Mouse (Mus musculus) retina, postnatal 1 day (tissue): ENCODE results near the gene Vasn.

Experiments
- DNase-seq: peaks from one replicate; pipeline ENCODE4 v3.0.0-alpha.2; 2012

Vasn gene

GRCm38 (mm10) chr16:4607818-4608531, 31.8 kb upstream of the Vasn start:
- peak; percentile 84 for DNase-seq

- DNase-seq: peak; percentile 32
Observed at GRCm38 (mm10) chr16:4608532-4609059, 31.1 kb upstream of the Vasn start.

GRCm38 (mm10) chr16:4611193-4611592, 28.5 kb upstream of the Vasn start:
- DNase-seq: no peak

GRCm38 (mm10) chr16:4611676-4612075, 28.1 kb upstream of the Vasn start:
- DNase-seq: no peak

- DNase-seq: no peak
Observed at GRCm38 (mm10) chr16:4613736-4614135, 26.0 kb upstream of the Vasn start.

GRCm38 (mm10) chr16:4614639-4615038, 25.1 kb upstream of the Vasn start:
- DNase-seq: no peak

- DNase-seq: no peak
Observed at GRCm38 (mm10) chr16:4615297-4615696, 24.4 kb upstream of the Vasn start.

GRCm38 (mm10) chr16:4616829-4617228, 22.9 kb upstream of the Vasn start:
- DNase-seq: no peak

GRCm38 (mm10) chr16:4624074-4624473, 15.7 kb upstream of the Vasn start:
- DNase-seq: no peak

- peak; percentile 93 for DNase-seq
Observed at GRCm38 (mm10) chr16:4624481-4625110, 15.1 kb upstream of the Vasn start, which contains the start of gene Pam16. TSS of gene Pam16 (minus strand) at chr16:4624988.

- no peak for DNase-seq
Observed at GRCm38 (mm10) chr16:4627105-4627504, 12.6 kb upstream of the Vasn start.

- DNase-seq: no peak
Observed at GRCm38 (mm10) chr16:4628898-4629419, 10.8 kb upstream of the Vasn start.

- peak; percentile 81 for DNase-seq
Observed at GRCm38 (mm10) chr16:4629950-4630349, 9.8 kb upstream of the Vasn start.

GRCm38 (mm10) chr16:4632050-4632449, 7.7 kb upstream of the Vasn start:
- DNase-seq: no peak

GRCm38 (mm10) chr16:4633661-4634060, 6.1 kb upstream of the Vasn start:
- no peak for DNase-seq

- DNase-seq: no peak
Observed at GRCm38 (mm10) chr16:4634681-4635080, 5.1 kb upstream of the Vasn start.

- no peak for DNase-seq
Observed at GRCm38 (mm10) chr16:4635760-4636159, 4.0 kb upstream of the Vasn start.

- no peak for DNase-seq
Observed at GRCm38 (mm10) chr16:4638891-4639390, 800 bp upstream of the Vasn start.

- peak; percentile 40 for DNase-seq
Observed at GRCm38 (mm10) chr16:4640267-4641005, 695 bp downstream of the Vasn start.

- DNase-seq: peak; percentile 31
Observed at GRCm38 (mm10) chr16:4641119-4641838, 1.5 kb downstream of the Vasn start.

- peak; percentile 54 for DNase-seq
Observed at GRCm38 (mm10) chr16:4642190-4642589, 2.4 kb downstream of the Vasn start.

GRCm38 (mm10) chr16:4642937-4643336, 3.2 kb downstream of the Vasn start:
- no peak for DNase-seq
